15 mouse cellular contexts compared by ENCODE assay signal in genomic region chr1:76880111-76880782, GRCm38 (mm10).
DNase-seq lines count a peak whose midpoint lies in the region; ATAC-seq and TF ChIP-seq lines count a peak whose summit lies in the region.
"Had no signal": no experiment of that assay in that cellular context is flagged by ENCODE, and none has a peak within 500 bp of the region (broad histone marks: within the 10 kb centered on the region; RNA-seq: fewer than 3 reads in every experiment).

No protein-coding gene starts in this region.

- H3K4me2 ChIP-seq in forebrain, postnatal 0 days (ENCODE audit: low read depth), result no peak overlapping the region
- H3K4me2 ChIP-seq: hindbrain, embryonic 12.5 days had no signal

- no peak for TF ChIP-seq CTCF in forebrain, postnatal 0 days (IDR thresholded peaks at IDR 0.05; ENCODE audit: low read depth)

- H3K4me3 ChIP-seq in forebrain, postnatal 0 days (ENCODE audit: low read depth, low read length), result no peak overlapping the region
- H3K4me3 ChIP-seq: hindbrain, embryonic 12.5 days; midbrain, embryonic 10.5 days had no signal

- no peak overlapping the region for H3K9ac ChIP-seq in forebrain, postnatal 0 days
- H3K9ac ChIP-seq: hindbrain, embryonic 12.5 days had no signal

- 88% methylated on average over 6 of the region's 6 CpGs for WGBS in forebrain, postnatal 0 days

- H3K9me3 ChIP-seq in forebrain, postnatal 0 days (ENCODE audit: low read length), result no peaks in the 10 kb centered on the region
- H3K9me3 ChIP-seq: hindbrain, embryonic 12.5 days; midbrain, embryonic 10.5 days had no signal

- H3K27ac ChIP-seq in forebrain, postnatal 0 days (ENCODE audit: low read depth, low read length), result no peak overlapping the region
- H3K27ac ChIP-seq: hindbrain, embryonic 12.5 days; midbrain, embryonic 10.5 days had no signal

- no peaks in the 10 kb centered on the region for H3K27me3 ChIP-seq in forebrain, postnatal 0 days (ENCODE audit: insufficient read depth, low read length)
- H3K27me3 ChIP-seq: hindbrain, embryonic 12.5 days had no signal

- no peaks in the 10 kb centered on the region for H3K36me3 ChIP-seq in forebrain, postnatal 0 days (ENCODE audit: insufficient read depth)
- H3K36me3 ChIP-seq: hindbrain, embryonic 12.5 days; midbrain, embryonic 10.5 days had no signal

- H3K4me1 ChIP-seq in forebrain, postnatal 0 days (ENCODE audit: insufficient read depth), result no peaks in the 10 kb centered on the region
- H3K4me1 ChIP-seq: hindbrain, embryonic 12.5 days; midbrain, embryonic 10.5 days had no signal

- DNase-seq in frontal cortex, postnatal 36 days (ENCODE audit: low spot score in 2 of 2), result peak; percentile 6 to 35
- no peak for DNase-seq in frontal cortex, postnatal 10 days (ENCODE audit: low spot score in 2 of 2)
- peak; percentile 65 for DNase-seq in 3T3-L1 (ENCODE audit: low read depth, low spot score)
- peak; percentile 12 for DNase-seq in embryo, embryonic 9.5 days (ENCODE audit: extremely low spot score)
- peak; percentile 0 for DNase-seq in fat pad, adult 2 months (ENCODE audit: extremely low read depth, low read depth, low spot score)
- DNase-seq in forebrain, postnatal 0 days, result no peak
- DNase-seq in cerebellum, adult 11-12 months, result no peak
- DNase-seq: adrenal gland, postnatal 14 days; cerebellum, adult 9-11 months; gastrocnemius, postnatal 36 days; kidney, adult 18-20 months had no signal

- no peak for ATAC-seq in forebrain, postnatal 0 days
- ATAC-seq: forebrain, embryonic 14.5 days; lung, postnatal 0 days had no signal

Comparison
In these comparisons a context has a peak if more than half of its experiments do, and no peak if none do; other contexts are left out.
1. DNase-seq: peak in frontal cortex, postnatal 36 days (2 of 2), 3T3-L1 (single experiment), embryo, embryonic 9.5 days (single experiment) and fat pad, adult 2 months (single experiment); none in frontal cortex, postnatal 10 days (0 of 2), forebrain, postnatal 0 days (single experiment) and cerebellum, adult 11-12 months (single experiment).